Mouse (Mus musculus) heart, postnatal 10 days (tissue): Measurements from ENCODE around the gene Hes3. TPM values are rescaled to one million over a fixed set of nuclear protein-coding genes. Genes with fewer than 3 reads are reported as not detected.

Source experiments
- DNase-seq, 2 experiments: peaks; one replicate each; pipeline ENCODE4 v3.0.0; 2021
- intact Hi-C: fragments of 180-260 bp; cut with DNase I; formaldehyde crosslinking; loops from one replicate; pipeline ENCODE4 v1.15.1; 2025
- total RNA-seq, 2 experiments: library from RNA; stranded (reverse); gene quantifications; 2 replicates each; pipeline ENCODE4 v1.2.3; 2021

Gene Hes3
- total RNA-seq, result not detected

- intact Hi-C loops, result no loop called here
- no peak for DNase-seq
Observed at GRCm38 (mm10) chr4:152291562-152291961, at the start of gene Hes3. TSS of gene Hes3 (minus strand) at chr4:152291662.

GRCm38 (mm10) chr4:152340584-152341284, 49.3 kb upstream of the Hes3 start:
- no peak for DNase-seq
- intact Hi-C loops, result no loop called here

- intact Hi-C loops, result no loop called here
- DNase-seq, result no peak
Observed at GRCm38 (mm10) chr4:152339293-152339790, 47.9 kb upstream of the Hes3 start.

- intact Hi-C loops, result no loop called here
- no peak for DNase-seq
Observed at GRCm38 (mm10) chr4:152338419-152339292, 47.2 kb upstream of the Hes3 start, which contains the start of gene Chd5. TSS of gene Chd5 (plus strand) at chr4:152338651.

- DNase-seq, result no peak
- intact Hi-C loops, result no loop called here
Observed at GRCm38 (mm10) chr4:152337772-152338171, 46.3 kb upstream of the Hes3 start.

- intact Hi-C loops, result loop anchor here (1.0 to 2.0 kb wide), 2 partner anchors 101 to 157 kb away; no protein-coding TSS in a partner anchor
- DNase-seq, result no peak
Observed at GRCm38 (mm10) chr4:152333587-152333986, 42.1 kb upstream of the Hes3 start.

- DNase-seq, result peak; percentile 76 to 83
- intact Hi-C loops, result loop anchor here (1.0 to 2.0 kb wide), 2 partner anchors 101 to 158 kb away; no protein-coding TSS in a partner anchor
Observed at GRCm38 (mm10) chr4:152332952-152333351, 41.5 kb upstream of the Hes3 start.

GRCm38 (mm10) chr4:152328691-152329090, 37.2 kb upstream of the Hes3 start:
- intact Hi-C loops, result no loop called here
- peak in 1 of 2 experiments; percentile 54 for DNase-seq

- DNase-seq, result no peak
- intact Hi-C loops, result no loop called here
Observed at GRCm38 (mm10) chr4:152326543-152326942, 35.1 kb upstream of the Hes3 start.

- intact Hi-C loops, result no loop called here
Observed at GRCm38 (mm10) chr4:152325574-152326411, 34.3 kb upstream of the Hes3 start, which contains the start of gene Rpl22. TSS of gene Rpl22 (plus strand) at chr4:152325742.

GRCm38 (mm10) chr4:152324641-152325562, 33.4 kb upstream of the Hes3 start:
- intact Hi-C loops, result no loop called here
- DNase-seq, result no peak

More at GRCm38 (mm10) chr4:152325574-152326411, 34.3 kb upstream of the Hes3 start, which contains the start of gene Rpl22:
- DNase-seq, result peak; percentile 94 to 96

- no peak for DNase-seq
- intact Hi-C loops, result no loop called here
Observed at GRCm38 (mm10) chr4:152321464-152321863, 30.0 kb upstream of the Hes3 start.

GRCm38 (mm10) chr4:152318517-152319234, 27.2 kb upstream of the Hes3 start, which contains the start of gene Rnf207:
TSS of gene Rnf207 (minus strand) at chr4:152318993.
- intact Hi-C loops, result no loop called here

GRCm38 (mm10) chr4:152317631-152318033, 26.2 kb upstream of the Hes3 start:
- intact Hi-C loops, result no loop called here
- DNase-seq, result peak; percentile 69 to 78

More at GRCm38 (mm10) chr4:152318517-152319234, 27.2 kb upstream of the Hes3 start, which contains the start of gene Rnf207:
- DNase-seq, result peak; percentile 80 to 84

GRCm38 (mm10) chr4:152315498-152316213, 24.2 kb upstream of the Hes3 start:
- intact Hi-C loops, result loop anchor here (2.0 kb wide), 1 partner anchor 15 kb away; no protein-coding TSS in a partner anchor

GRCm38 (mm10) chr4:152313934-152314333, 22.5 kb upstream of the Hes3 start:
- intact Hi-C loops, result loop anchor here (2.0 kb wide), 1 partner anchor 13 kb away; no protein-coding TSS in a partner anchor
- peak in 1 of 2 experiments; percentile 46 for DNase-seq

More at GRCm38 (mm10) chr4:152315498-152316213, 24.2 kb upstream of the Hes3 start:
- DNase-seq, result peak; percentile 36 to 42

- no peak for DNase-seq
- intact Hi-C loops, result no loop called here
Observed at GRCm38 (mm10) chr4:152313211-152313632, 21.8 kb upstream of the Hes3 start.
